Mouse (Mus musculus): ENCODE results near the gene Cxcr2. TPM values are rescaled to one million over a fixed set of nuclear protein-coding genes. Genes with fewer than 3 reads are reported as not detected.

Gene Cxcr2
- polyA plus RNA-seq, 1 experiment from 2014 or later, result 0.08 TPM

- WGBS, result 66% methylated on average over 5 of the region's 5 CpGs
- H3K9ac ChIP-seq (replicated peaks; ENCODE audit: low read length), result no peak overlapping the region
- no peaks in the 10 kb centered on the region for H3K9me3 ChIP-seq (replicated peaks; ENCODE audit: control insufficient read depth, low read length)
- ATAC-seq (replicated peaks; ENCODE audit: insufficient number of reproducible peaks, low FRiP score, low TSS enrichment, low read depth) (no peak), DNase-seq (ENCODE audit: low spot score) (no peak)
- H3K4me1 ChIP-seq (ENCODE audit: control insufficient read depth, insufficient read depth, low read length), result no peaks in the 10 kb centered on the region
- H3K36me3 ChIP-seq (replicated peaks; ENCODE audit: control insufficient read depth, insufficient read depth, low read depth, low read length), result no peaks in the 10 kb centered on the region
- H3K27ac ChIP-seq (replicated peaks; ENCODE audit: low read depth, low read length), result no peak overlapping the region
- no peak overlapping the region for H3K4me2 ChIP-seq (ENCODE audit: low read depth, low read length)
- no peaks in the 10 kb centered on the region for H3K27me3 ChIP-seq (ENCODE audit: control insufficient read depth, insufficient read depth, low read length)
- H3K4me3 ChIP-seq (ENCODE audit: low read depth, low read length), result no peak overlapping the region
Measured at GRCm38 (mm10) chr1:74203457-74203856, 49.7 kb downstream of the Cxcr2 start.

GRCm38 (mm10) chr1:74205881-74206280, 52.1 kb downstream of the Cxcr2 start:
- WGBS, result 65% methylated on average over 7 of the region's 7 CpGs
- DNase-seq (ENCODE audit: low spot score), result peak; percentile 74

GRCm38 (mm10) chr1:74206642-74207041, 52.9 kb downstream of the Cxcr2 start:
- Histone ChIP-seq H3K27ac (replicated peaks; ENCODE audit: low read depth, low read length) (no peak overlapping the region), H3K36me3 (replicated peaks; ENCODE audit: control insufficient read depth, insufficient read depth, low read depth, low read length) (no peaks in the 10 kb centered on the region), H3K4me3 (ENCODE audit: low read depth, low read length) (no peak overlapping the region), H3K4me1 (ENCODE audit: control insufficient read depth, insufficient read depth, low read length) (no peaks in the 10 kb centered on the region), H3K9me3 (replicated peaks; ENCODE audit: control insufficient read depth, low read length) (no peaks in the 10 kb centered on the region), H3K27me3 (ENCODE audit: control insufficient read depth, insufficient read depth, low read length) (no peaks in the 10 kb centered on the region), H3K4me2 (ENCODE audit: low read depth, low read length) (no peak overlapping the region), H3K9ac (replicated peaks; ENCODE audit: low read length) (no peak overlapping the region)
- 78% methylated on average over 8 of the region's 8 CpGs for WGBS
- ATAC-seq (replicated peaks; ENCODE audit: insufficient number of reproducible peaks, low FRiP score, low TSS enrichment, low read depth) (no peak), DNase-seq (ENCODE audit: low spot score) (no peak)

More at GRCm38 (mm10) chr1:74205881-74206280, 52.1 kb downstream of the Cxcr2 start:
- ATAC-seq (replicated peaks; ENCODE audit: insufficient number of reproducible peaks, low FRiP score, low TSS enrichment, low read depth), result no peak
- Histone ChIP-seq H3K4me2 (ENCODE audit: low read depth, low read length) (no peak overlapping the region), H3K4me3 (ENCODE audit: low read depth, low read length) (no peak overlapping the region), H3K27me3 (ENCODE audit: control insufficient read depth, insufficient read depth, low read length) (no peaks in the 10 kb centered on the region), H3K9ac (replicated peaks; ENCODE audit: low read length) (no peak overlapping the region), H3K27ac (replicated peaks; ENCODE audit: low read depth, low read length) (no peak overlapping the region), H3K9me3 (replicated peaks; ENCODE audit: control insufficient read depth, low read length) (no peaks in the 10 kb centered on the region), H3K36me3 (replicated peaks; ENCODE audit: control insufficient read depth, insufficient read depth, low read depth, low read length) (no peaks in the 10 kb centered on the region), H3K4me1 (ENCODE audit: control insufficient read depth, insufficient read depth, low read length) (no peaks in the 10 kb centered on the region)

- Histone ChIP-seq H3K9me3 (replicated peaks; ENCODE audit: control insufficient read depth, low read length) (no peaks in the 10 kb centered on the region), H3K4me2 (ENCODE audit: low read depth, low read length) (no peak overlapping the region), H3K27ac (replicated peaks; ENCODE audit: low read depth, low read length) (no peak overlapping the region), H3K4me1 (ENCODE audit: control insufficient read depth, insufficient read depth, low read length) (no peaks in the 10 kb centered on the region), H3K36me3 (replicated peaks; ENCODE audit: control insufficient read depth, insufficient read depth, low read depth, low read length) (no peaks in the 10 kb centered on the region), H3K9ac (replicated peaks; ENCODE audit: low read length) (no peak overlapping the region), H3K4me3 (ENCODE audit: low read depth, low read length) (no peak overlapping the region), H3K27me3 (ENCODE audit: control insufficient read depth, insufficient read depth, low read length) (no peaks in the 10 kb centered on the region)
- ATAC-seq (replicated peaks; ENCODE audit: insufficient number of reproducible peaks, low FRiP score, low TSS enrichment, low read depth), result no peak
- WGBS, result 63% methylated on average over 9 of the region's 9 CpGs
- DNase-seq (ENCODE audit: low spot score), result no peak
Measured at GRCm38 (mm10) chr1:74207906-74208305, 54.1 kb downstream of the Cxcr2 start.

GRCm38 (mm10) chr1:74208941-74209340, 55.2 kb downstream of the Cxcr2 start:
- Histone ChIP-seq H3K4me2 (ENCODE audit: low read depth, low read length) (no peak overlapping the region), H3K36me3 (replicated peaks; ENCODE audit: control insufficient read depth, insufficient read depth, low read depth, low read length) (no peaks in the 10 kb centered on the region), H3K4me3 (ENCODE audit: low read depth, low read length) (no peak overlapping the region), H3K27me3 (ENCODE audit: control insufficient read depth, insufficient read depth, low read length) (no peaks in the 10 kb centered on the region), H3K9me3 (replicated peaks; ENCODE audit: control insufficient read depth, low read length) (no peaks in the 10 kb centered on the region), H3K27ac (replicated peaks; ENCODE audit: low read depth, low read length) (no peak overlapping the region), H3K4me1 (ENCODE audit: control insufficient read depth, insufficient read depth, low read length) (no peaks in the 10 kb centered on the region), H3K9ac (replicated peaks; ENCODE audit: low read length) (no peak overlapping the region)
- 90% methylated on average over 8 of the region's 8 CpGs for WGBS
- DNase-seq (ENCODE audit: low spot score), result no peak
- no peak for ATAC-seq (replicated peaks; ENCODE audit: insufficient number of reproducible peaks, low FRiP score, low TSS enrichment, low read depth)

MicroRNA genes within 50 kb of the gene (microRNA counts, 519-probe panel; counts per million panel counts)
- microRNA mmu-miR-1928, result 1,441 counts per million, percentile 6 among the panel's probes with 10 or more counts

Small RNA genes lying within 50 kb of the gene (microRNA-seq; reads per million reads assigned to microRNA genes)
- not detected for gene Mir1928 (ENCODE audit: borderline number of aligned reads)

Other genes starting within 250 kb of the Cxcr2 start
- 21.1 and 21.6 TPM in 2 replicates for gene Tns1, start 29.5 kb upstream of the Cxcr2 start, polyA plus RNA-seq (2014; fragmentation: Nextera tagmentation; extraction: Ambion mirVana)
- gene Rufy4, start 28.4 kb upstream of the Cxcr2 start, polyA plus RNA-seq (2014; fragmentation: Nextera tagmentation; extraction: Ambion mirVana), result 0.11 and 0.28 TPM in 2 replicates
- not detected in 2 replicates for gene Cxcr1, start 40.6 kb downstream of the Cxcr2 start, polyA plus RNA-seq (2014; fragmentation: Nextera tagmentation; extraction: Ambion mirVana)
- gene Arpc2, start 82.1 kb downstream of the Cxcr2 start, polyA plus RNA-seq (2014; fragmentation: Nextera tagmentation; extraction: Ambion mirVana), result 344 and 380 TPM in 2 replicates
- gene Gpbar1, start 124.6 kb downstream of the Cxcr2 start, polyA plus RNA-seq (2014; fragmentation: Nextera tagmentation; extraction: Ambion mirVana), result 0.20 and 0.91 TPM in 2 replicates
- 179 and 206 TPM in 2 replicates for gene Aamp, start 130.7 kb downstream of the Cxcr2 start, polyA plus RNA-seq (2014; fragmentation: Nextera tagmentation; extraction: Ambion mirVana)
- 95.1 and 98.6 TPM in 2 replicates for gene Pnkd, start 130.9 kb downstream of the Cxcr2 start, polyA plus RNA-seq (2014; fragmentation: Nextera tagmentation; extraction: Ambion mirVana)
- 10.1 and 10.5 TPM in 2 replicates for gene Tmbim1, start 151.6 kb downstream of the Cxcr2 start, polyA plus RNA-seq (2014; fragmentation: Nextera tagmentation; extraction: Ambion mirVana)
- gene Catip, start 208.1 kb downstream of the Cxcr2 start, polyA plus RNA-seq (2014; fragmentation: Nextera tagmentation; extraction: Ambion mirVana), result 0.22 and 0.36 TPM in 2 replicates
- 2.4 and 4.9 TPM in 2 replicates for gene Slc11a1, start 221.2 kb downstream of the Cxcr2 start, polyA plus RNA-seq (2014; fragmentation: Nextera tagmentation; extraction: Ambion mirVana)
- 60.0 and 66.2 TPM in 2 replicates for gene Ctdsp1, start 237.5 kb downstream of the Cxcr2 start, polyA plus RNA-seq (2014; fragmentation: Nextera tagmentation; extraction: Ambion mirVana)